Mouse (Mus musculus): ENCODE data around the gene Trappc6a. TPM values are rescaled to one million over a fixed set of nuclear protein-coding genes. Genes with fewer than 3 reads are reported as not detected.
A peak's percentile ranks its signal among the peaks of the same experiment; 100 is the strongest.

The Trappc6a gene
- total RNA-seq, 4 experiments from 2014 or later, result 77.7 to 107 (median 90.3) TPM

GRCm38 (mm10) chr7:19561765-19562642 is 53.8 kb downstream of the Trappc6a start:
- peak; percentile 76 for DNase-seq

- no peak for DNase-seq
Measured at GRCm38 (mm10) chr7:19562643-19563410, 54.6 kb downstream of the Trappc6a start, which contains the start of gene Ppp1r37. Gene Ppp1r37, minus strand, starts transcription at chr7:19563076.

- DNase-seq, result no peak
Measured at GRCm38 (mm10) chr7:19563884-19564283, 55.7 kb downstream of the Trappc6a start.

GRCm38 (mm10) chr7:19564455-19564854 is 56.3 kb downstream of the Trappc6a start:
- no peak for DNase-seq

Other genes with a start within 250 kb of the Trappc6a start
- 10 to 100 TPM; 44.8 to 70.6 (median 59.1) TPM for gene Vasp, start 236.6 kb upstream of the Trappc6a start, total RNA-seq (2022)
- gene Ppm1n, start 228.3 kb upstream of the Trappc6a start, total RNA-seq (2022), result not detected
- 10 to 100 TPM in 1 of 4 experiments, 1 to 10 TPM in 3; 3.8 to 15.0 (median 6.8) TPM for gene Rtn2, start 225.8 kb upstream of the Trappc6a start, total RNA-seq (2022)
- 1 to 10 TPM; 1.6 to 9.4 (median 5.6) TPM for gene Fosb, start 198.3 kb upstream of the Trappc6a start, total RNA-seq (2022)
- gene Ercc1, start 163.6 kb upstream of the Trappc6a start, total RNA-seq (2022), result 10 to 100 TPM; 32.4 to 56.3 (median 41.6) TPM
- gene Cd3eap, start 148.9 kb upstream of the Trappc6a start, total RNA-seq (2022), result 10 to 100 TPM; 12.9 to 15.2 (median 13.5) TPM
- gene Ppp1r13l, start 148.6 kb upstream of the Trappc6a start, total RNA-seq (2022), result 10 to 100 TPM in 1 of 4 experiments, 1 to 10 TPM in 3; 6.4 to 12.5 (median 8.4) TPM
- 10 to 100 TPM; 31.0 to 44.8 (median 39.2) TPM for gene Ercc2, start 126.4 kb upstream of the Trappc6a start, total RNA-seq (2022)
- 10 to 100 TPM in 1 of 4 experiments, 1 to 10 TPM in 2, under 1 TPM in 1; 0.61 to 13.6 (median 5.5) TPM for gene Klc3, start 104.3 kb upstream of the Trappc6a start, total RNA-seq (2022)
- gene Ckm, start 103.6 kb upstream of the Trappc6a start, total RNA-seq (2022), result not detected
- 10 to 100 TPM; 44.4 to 53.9 (median 47.6) TPM for gene Mark4, start 49.6 kb upstream of the Trappc6a start, total RNA-seq (2022)
- 10 to 100 TPM; 31.9 to 69.2 (median 51.8) TPM for gene Exoc3l2, start 45.1 kb upstream of the Trappc6a start, total RNA-seq (2022)
- 10 to 100 TPM; 12.7 to 15.4 (median 13.6) TPM for gene Bloc1s3, start within 50 bp of the Trappc6a start, total RNA-seq (2022)
- under 1 TPM in 2 of 4 experiments, not detected in 2; 0.13 to 0.31 TPM for gene Nkpd1, start 9.4 kb downstream of the Trappc6a start, total RNA-seq (2022)
- gene Ppp1r37, start 54.7 kb downstream of the Trappc6a start, total RNA-seq (2022), result 10 to 100 TPM; 68.3 to 88.3 (median 81.8) TPM
- under 1 TPM; 0.52 to 0.68 (median 0.57) TPM for gene Zfp296, start 68.9 kb downstream of the Trappc6a start, total RNA-seq (2022)
- 10 to 100 TPM; 76.9 to 94.1 (median 85.1) TPM for gene Gemin7, start 69.2 kb downstream of the Trappc6a start, total RNA-seq (2022)
- 10 to 100 TPM; 29.5 to 92.6 (median 50.4) TPM for gene Clasrp, start 96.1 kb downstream of the Trappc6a start, total RNA-seq (2022)
- 10 to 100 TPM; 31.6 to 50.7 (median 42.6) TPM for gene Relb, start 121.0 kb downstream of the Trappc6a start, total RNA-seq (2022)
- 100 to 1,000 TPM; 164 to 180 (median 179) TPM for gene Clptm1, start 156.6 kb downstream of the Trappc6a start, total RNA-seq (2022)
- gene Apoc2, start 169.5 kb downstream of the Trappc6a start, total RNA-seq (2022), result 1 to 10 TPM in 3 of 4 experiments, not detected in 1; 1.0 to 2.6 (median 1.4) TPM
- 1 to 10 TPM in 2 of 4 experiments, under 1 TPM in 1, not detected in 1; 0.54 to 3.0 (median 1.9) TPM for gene Gm44805, start 173.0 kb downstream of the Trappc6a start, total RNA-seq (2022)
- gene Apoc4, start 173.1 kb downstream of the Trappc6a start, total RNA-seq (2022), result 100 to 1,000 TPM in 2 of 4 experiments, 10 to 100 TPM in 2; 48.6 to 249 (median 89.6) TPM
- 100 to 1,000 TPM in 2 of 4 experiments, 10 to 100 TPM in 2; 11.6 to 554 (median 210) TPM for gene Apoc1, start 184.3 kb downstream of the Trappc6a start, total RNA-seq (2022)
- 1,000 to 10,000 TPM in 3 of 4 experiments, 100 to 1,000 TPM in 1; 996 to 1,300 (median 1,120) TPM for gene Apoe, start 190.8 kb downstream of the Trappc6a start, total RNA-seq (2022)
- gene Tomm40, start 207.0 kb downstream of the Trappc6a start, total RNA-seq (2022), result 100 to 1,000 TPM; 119 to 134 (median 125) TPM
- gene Nectin2, start 242.1 kb downstream of the Trappc6a start, total RNA-seq (2022), result 100 to 1,000 TPM in 1 of 4 experiments, 10 to 100 TPM in 3; 72.1 to 116 (median 88.9) TPM

Data from adrenal gland, adult 8-10 months (tissue).